In the genomic region with DNA sequence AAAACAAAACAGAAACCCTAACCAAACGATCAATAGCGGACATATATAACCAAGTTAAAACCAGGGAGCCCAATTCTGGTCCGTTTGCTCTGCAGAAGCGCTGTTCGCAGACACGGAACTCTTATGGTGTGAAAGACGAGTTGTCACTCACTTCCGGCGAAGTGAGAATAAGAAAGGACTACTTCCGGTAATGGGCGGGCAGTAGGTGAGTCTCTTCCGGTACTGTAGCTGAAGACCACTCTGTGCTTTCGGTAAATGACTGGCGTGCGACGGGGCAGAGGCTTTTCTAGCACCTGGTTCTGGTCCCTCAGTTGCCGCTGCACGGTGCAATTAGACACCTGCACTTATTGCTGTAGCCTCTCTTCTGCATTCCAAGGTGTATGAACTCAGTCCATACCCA, we compare ENCODE assay signal across 1 mouse cellular context.
TF ChIP-seq lines count a peak whose summit lies in the region.

Gene Wdr24 (plus strand): TSS at position 176 of the 400 bp plus-strand sequence.

TF ChIP-seq in CH12.LX, 34 proteins besides CTCF, POLR2A, EP300 and RAD21 (continued from another document):
- TF ChIP-seq RCOR1 (conservative IDR thresholded peaks at IDR 0.05; ENCODE audit: low read depth, low read length) (no peak), ZC3H11A (IDR thresholded peaks at IDR 0.05; ENCODE audit: low read depth, low read length) (no peak), SIN3A (IDR thresholded peaks at IDR 0.05; ENCODE audit: low read length) (0 out of 2 replicates have a peak, but pooled peaks have one; percentile 43), HCFC1 (IDR thresholded peaks at IDR 0.05; ENCODE audit: low read depth, low read length) (peak; percentile 95), JUN (IDR thresholded peaks at IDR 0.05; ENCODE audit: insufficient read depth, low read depth, low read length) (no peak), PAX5 (IDR thresholded peaks at IDR 0.05; ENCODE audit: low read length) (no peak), ETS1 (conservative IDR thresholded peaks at IDR 0.05; ENCODE audit: low read depth, low read length) (no peak), TCF12 (IDR thresholded peaks at IDR 0.05; ENCODE audit: low read depth, low read length) (peak; percentile 92), TBP (conservative IDR thresholded peaks at IDR 0.05; ENCODE audit: low read depth, low read length) (peak; percentile 97), SMC3 (IDR thresholded peaks at IDR 0.05; ENCODE audit: low read depth, low read length) (no peak), ELF1 (IDR thresholded peaks at IDR 0.05; ENCODE audit: low read depth, low read length) (peak; percentile 91), IRF4 (IDR thresholded peaks at IDR 0.05; ENCODE audit: low read depth, low read length) (no peak)
